Mouse (Mus musculus) heart, adult 2 months (tissue): Measurements from ENCODE around the gene Cer1. TPM values are rescaled to one million over a fixed set of nuclear protein-coding genes. Genes with fewer than 3 reads are reported as not detected.

Experiments
- DNase-seq, 2 experiments: peaks; one replicate each; pipeline ENCODE4 v3.0.0; 2021
- H3K27ac ChIP-seq: fragments of 200-600 bp; 2 replicates; pipeline ENCODE4 v1.8.1; 2022
- H3K27me3 ChIP-seq: fragments of 200-500 bp; 2 replicates; pipeline ENCODE4 v1.6.1; 2012; ENCODE audit warnings: mild to moderate bottlenecking, low read length, inconsistent platforms, mixed read lengths; ENCODE audit not compliant: control insufficient read depth, insufficient read depth
- H3K36me3 ChIP-seq: fragments of 200-500 bp; 2 replicates; pipeline ENCODE4 v1.6.1; 2012; ENCODE audit warnings: low read length, inconsistent platforms; ENCODE audit not compliant: control insufficient read depth, insufficient read depth
- H3K4me1 ChIP-seq: fragments of 200-500 bp; 2 replicates; pipeline ENCODE4 v1.6.1; 2011; ENCODE audit warnings: low read length; ENCODE audit not compliant: control insufficient read depth, insufficient read depth
- H3K4me3 ChIP-seq: fragments of 200-600 bp; 2 replicates; pipeline ENCODE4 v1.8.1; 2022
- H3K79me2 ChIP-seq: fragments of 200-500 bp; replicated peaks from 2 replicates; pipeline ENCODE4 v1.6.1; 2012; ENCODE audit warnings: mild to moderate bottlenecking, inconsistent platforms, low read length, moderate library complexity, mixed read lengths; ENCODE audit not compliant: control insufficient read depth, insufficient read depth
- H3K9ac ChIP-seq: fragments of 200-500 bp; 2 replicates; pipeline ENCODE4 v1.6.1; 2012; ENCODE audit warnings: low read depth, mild to moderate bottlenecking, control low read depth, inconsistent platforms, low read length, mixed read lengths
- CTCF ChIP-seq: fragments of 200-600 bp; IDR thresholded peaks from 2 replicates; pipeline ENCODE4 v1.8.1; 2022; ENCODE audit warnings: antibody characterized with exemption, mild to moderate bottlenecking, moderate library complexity
- EP300 ChIP-seq: fragments of 200-500 bp; IDR thresholded peaks from 2 replicates; pipeline ENCODE4 v1.6.1; 2011; ENCODE audit warnings: low read depth, low read length, control low read depth; ENCODE audit not compliant: insufficient read depth
- POLR2A ChIP-seq: fragments of 200-500 bp; IDR thresholded peaks from 2 replicates; pipeline ENCODE4 v1.6.1; 2011; ENCODE audit warnings: mild to moderate bottlenecking, low read depth, low read length, control low read depth; ENCODE audit not compliant: insufficient read depth
- WGBS: fragments of 180-500 bp; shearing (Covaris S2); methylation state at CpG from one replicate; pipeline ENCODE4 v1.1.7; 2018; 5-methylcytosine and 5-hydroxymethylcytosine counted together
- intact Hi-C: fragments of 180-260 bp; cut with DNase I; formaldehyde crosslinking; loops from one replicate; pipeline ENCODE4 v1.15.1; 2025
- polyA plus RNA-seq: library from polyadenylated mRNA; depleted of rRNA; stranded (reverse); fragments of >200 nt; gene quantifications from 2 replicates; pipeline ENCODE4 v1.2.3, GENCODE M21; 2012
- total RNA-seq, 2 experiments: library from RNA; stranded (reverse); gene quantifications; 2 replicates each; pipeline ENCODE4 v1.2.3; 2021

Gene Cer1
- total and polyA plus RNA-seq, 3 experiments: not detected

- DNase-seq: no peak
- H3K27ac ChIP-seq: no peak overlapping the region
- no peaks in the 10 kb centered on the region for H3K27me3 ChIP-seq
- no peak overlapping the region for H3K9ac ChIP-seq
- H3K79me2 ChIP-seq: no peaks in the 10 kb centered on the region
- intact Hi-C loops: no loop called here
- 73% methylated on average over 3 of the region's 3 CpGs for WGBS
- no peak for TF ChIP-seq EP300
- no peak for TF ChIP-seq CTCF
- no peak for TF ChIP-seq POLR2A
- no peaks in the 10 kb centered on the region for H3K36me3 ChIP-seq
- H3K4me1 ChIP-seq: no peaks in the 10 kb centered on the region
- no peak overlapping the region for H3K4me3 ChIP-seq
These were observed 3.6 kb downstream of the Cer1 start for GRCm38 (mm10) chr4:82881366-82881765.

GRCm38 (mm10) chr4:82880243-82880642, 4.7 kb downstream of the Cer1 start:
- Histone ChIP-seq H3K79me2 (no peaks in the 10 kb centered on the region), H3K4me3 (no peak overlapping the region), H3K36me3 (no peaks in the 10 kb centered on the region), H3K9ac (no peak overlapping the region), H3K4me1 (no peaks in the 10 kb centered on the region), H3K27ac (no peak overlapping the region), H3K27me3 (no peaks in the 10 kb centered on the region)
- no peak for DNase-seq
- intact Hi-C loops: no loop called here
- WGBS: 85% methylated on average over 2 of the region's 2 CpGs
- TF ChIP-seq POLR2A (no peak), EP300 (no peak), CTCF (no peak)

GRCm38 (mm10) chr4:82879152-82879551, 5.8 kb downstream of the Cer1 start:
- Histone ChIP-seq H3K79me2 (no peaks in the 10 kb centered on the region), H3K4me3 (no peak overlapping the region), H3K9ac (no peak overlapping the region), H3K27me3 (no peaks in the 10 kb centered on the region), H3K27ac (no peak overlapping the region), H3K4me1 (no peaks in the 10 kb centered on the region), H3K36me3 (no peaks in the 10 kb centered on the region)
- TF ChIP-seq CTCF: no peak
- no peak for TF ChIP-seq EP300
- TF ChIP-seq POLR2A: no peak
- intact Hi-C loops: no loop called here
- no peak for DNase-seq
- 81% methylated on average over 6 of the region's 6 CpGs for WGBS

GRCm38 (mm10) chr4:82876656-82877055, 8.3 kb downstream of the Cer1 start:
- Histone ChIP-seq H3K27me3 (no peaks in the 10 kb centered on the region), H3K4me3 (no peak overlapping the region), H3K9ac (no peak overlapping the region), H3K36me3 (no peaks in the 10 kb centered on the region), H3K27ac (no peak overlapping the region), H3K79me2 (no peaks in the 10 kb centered on the region), H3K4me1 (no peaks in the 10 kb centered on the region)
- intact Hi-C loops: no loop called here
- TF ChIP-seq EP300 (no peak), CTCF (no peak), POLR2A (no peak)
- DNase-seq: no peak
- WGBS: 83% methylated on average over 2 of the region's 2 CpGs

GRCm38 (mm10) chr4:82875532-82875931, 9.4 kb downstream of the Cer1 start:
- WGBS: 61% methylated on average over 4 of the region's 4 CpGs
- Histone ChIP-seq H3K79me2 (no peaks in the 10 kb centered on the region), H3K27me3 (no peaks in the 10 kb centered on the region), H3K4me1 (no peaks in the 10 kb centered on the region), H3K9ac (no peak overlapping the region), H3K27ac (no peak overlapping the region), H3K4me3 (no peak overlapping the region), H3K36me3 (no peaks in the 10 kb centered on the region)
- TF ChIP-seq POLR2A (no peak), CTCF (no peak), EP300 (no peak)
- intact Hi-C loops: no loop called here
- no peak for DNase-seq

- Histone ChIP-seq H3K4me1 (no peaks in the 10 kb centered on the region), H3K4me3 (no peak overlapping the region), H3K27me3 (no peaks in the 10 kb centered on the region), H3K36me3 (no peaks in the 10 kb centered on the region), H3K79me2 (no peaks in the 10 kb centered on the region), H3K27ac (no peak overlapping the region), H3K9ac (no peak overlapping the region)
- no peak for DNase-seq
- 52% methylated on average over 4 of the region's 4 CpGs for WGBS
- intact Hi-C loops: no loop called here
- TF ChIP-seq CTCF (no peak), EP300 (no peak), POLR2A (no peak)
These were observed 10.2 kb downstream of the Cer1 start for GRCm38 (mm10) chr4:82874791-82875190.
